Comparison of ENCODE assay signal across 16 mouse cellular contexts in the genomic region with DNA sequence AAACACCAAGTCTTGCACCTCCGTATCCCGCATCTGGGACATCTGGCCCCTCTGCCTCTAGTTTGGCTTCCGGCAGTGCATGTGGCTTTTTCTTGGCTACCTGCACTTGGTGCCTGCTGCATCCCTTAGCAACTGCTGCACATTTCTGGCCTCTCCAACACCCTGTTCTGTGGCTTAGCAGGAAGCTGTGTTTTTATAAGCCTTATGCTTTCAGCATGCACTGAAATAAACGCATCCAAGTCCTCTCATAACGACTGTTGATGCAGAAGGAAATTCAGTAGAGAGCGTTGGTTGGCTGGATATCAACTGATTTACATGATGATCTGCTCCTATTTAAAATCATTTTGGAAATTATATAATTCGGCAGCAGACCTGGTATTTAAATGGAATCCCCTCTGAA.
A peak's percentile ranks its signal among the peaks of the same experiment; 100 is the strongest.
DNase-seq lines count a peak whose midpoint lies in the region; ATAC-seq and TF ChIP-seq lines count a peak whose summit lies in the region.
"Had no signal": no experiment of that assay in that cellular context is flagged by ENCODE, and none has a peak within 500 bp of the region (broad histone marks: within the 10 kb centered on the region; RNA-seq: fewer than 3 reads in every experiment).

No protein-coding gene starts in this region.

- TF ChIP-seq CTCF in stomach, postnatal 0 days (IDR thresholded peaks at IDR 0.05; ENCODE audit: low read depth): no peak

- no peak for DNase-seq in hindbrain, embryonic 14.5 days (ENCODE audit: low spot score)
- DNase-seq in hindbrain, embryonic 11.5 days (ENCODE audit: low spot score): no peak
- DNase-seq in neural tube, embryonic 10.5 days (ENCODE audit: extremely low spot score, low spot score): no peak
- DNase-seq in layer of hippocampus, adult 9-10 months (ENCODE audit: low spot score): peak; percentile 16
- DNase-seq in stomach, postnatal 0 days (ENCODE audit: low spot score): no peak
- DNase-seq in adrenal gland, adult (ENCODE audit: inconsistent age in 2 of 2, low spot score in 1 of 2): no peak
- DNase-seq: adrenal gland, postnatal 25 days; cerebellum, adult 9-11 months; lung, embryonic 14.5 days had no signal

- H3K4me2 ChIP-seq in hindbrain, embryonic 14.5 days (replicated peaks): no peak overlapping the region
- no peak overlapping the region for H3K4me2 ChIP-seq in hindbrain, embryonic 11.5 days (replicated peaks; ENCODE audit: low read depth, low read length)
- no peak overlapping the region for H3K4me2 ChIP-seq in neural tube, embryonic 15.5 days
- H3K4me2 ChIP-seq in stomach, postnatal 0 days (replicated peaks; ENCODE audit: low read depth): no peak overlapping the region
- H3K4me2 ChIP-seq: embryonic facial prominence, embryonic 12.5 days; limb, embryonic 15.5 days; lung, embryonic 14.5 days; neural tube, embryonic 13.5 days had no signal

- peaks cover 22% of the 10 kb centered on the region for H3K4me1 ChIP-seq in hindbrain, embryonic 14.5 days (replicated peaks; ENCODE audit: control insufficient read depth, insufficient read depth, low read length)
- H3K4me1 ChIP-seq in hindbrain, embryonic 11.5 days (replicated peaks; ENCODE audit: control insufficient read depth, insufficient read depth, low read length): no peaks in the 10 kb centered on the region
- peaks cover 20% of the 10 kb centered on the region for H3K4me1 ChIP-seq in neural tube, embryonic 15.5 days
- 0 out of 2 replicates have a peak, but pooled peaks cover 2% of the 10 kb centered on the region for H3K4me1 ChIP-seq in stomach, postnatal 0 days (replicated peaks; ENCODE audit: control insufficient read depth, insufficient read depth)

- WGBS in hindbrain, embryonic 14.5 days: 68% methylated on average over 7 of the region's 7 CpGs
- WGBS in hindbrain, embryonic 11.5 days: 91% methylated on average over 7 of the region's 7 CpGs
- 62% methylated on average over 7 of the region's 7 CpGs for whole genome bisulfite sequencing in neural tube, embryonic 15.5 days
- 71% methylated on average over 7 of the region's 7 CpGs for WGBS in stomach, postnatal 0 days

- no peak overlapping the region for H3K9ac ChIP-seq in hindbrain, embryonic 14.5 days
- no peak overlapping the region for H3K9ac ChIP-seq in hindbrain, embryonic 11.5 days (ENCODE audit: low read depth, low read length)
- no peak overlapping the region for H3K9ac ChIP-seq in neural tube, embryonic 15.5 days (replicated peaks)
- H3K9ac ChIP-seq in stomach, postnatal 0 days (ENCODE audit: low read length): no peak overlapping the region
- H3K9ac ChIP-seq: embryonic facial prominence, embryonic 12.5 days; limb, embryonic 15.5 days; lung, embryonic 14.5 days; neural tube, embryonic 13.5 days had no signal

- H3K27ac ChIP-seq in hindbrain, embryonic 14.5 days: 0 out of 2 replicates have a peak overlapping the region, but pooled peaks have one; percentile 14
- no peak overlapping the region for H3K27ac ChIP-seq in hindbrain, embryonic 11.5 days (ENCODE audit: low read depth, low read length)
- 0 out of 2 replicates have a peak overlapping the region, but pooled peaks have one; percentile 24 for H3K27ac ChIP-seq in neural tube, embryonic 15.5 days (replicated peaks)
- peak overlapping the region; percentile 59; the same call in 1 of the 2 replicates for H3K27ac ChIP-seq in stomach, postnatal 0 days (replicated peaks)
- H3K27ac ChIP-seq: embryonic facial prominence, embryonic 12.5 days; heart, embryonic 10.5 days; limb, embryonic 15.5 days; midbrain, embryonic 10.5 days; neural tube, embryonic 13.5 days had no signal

- H3K27me3 ChIP-seq in hindbrain, embryonic 14.5 days (ENCODE audit: control insufficient read depth, insufficient read depth, low read length): no peaks in the 10 kb centered on the region
- no peaks in the 10 kb centered on the region for H3K27me3 ChIP-seq in hindbrain, embryonic 11.5 days (ENCODE audit: control insufficient read depth, insufficient read depth, low read length)
- H3K27me3 ChIP-seq in neural tube, embryonic 15.5 days (replicated peaks): no peaks in the 10 kb centered on the region
- no peaks in the 10 kb centered on the region for H3K27me3 ChIP-seq in stomach, postnatal 0 days (ENCODE audit: control insufficient read depth, insufficient read depth, low read length)
- H3K27me3 ChIP-seq: embryonic facial prominence, embryonic 12.5 days; limb, embryonic 15.5 days; neural tube, embryonic 13.5 days had no signal

- TF ChIP-seq EP300 in stomach, postnatal 0 days (optimal IDR thresholded peaks at IDR 0.05): no peak

- peak; percentile 28; the same call in 1 of the 2 replicates for ATAC-seq in hindbrain, embryonic 14.5 days (ENCODE audit: low FRiP score)
- no peak for ATAC-seq in hindbrain, embryonic 11.5 days (ENCODE audit: low FRiP score)
- peak; percentile 64; the same call in 1 of the 2 replicates for ATAC-seq in neural tube, embryonic 15.5 days (ENCODE audit: low FRiP score)
- ATAC-seq in stomach, postnatal 0 days (ENCODE audit: low FRiP score, low TSS enrichment): no peak
- ATAC-seq: inflammation-experienced regulatory T-cells, adult 6 months had no signal

- H3K4me3 ChIP-seq in hindbrain, embryonic 14.5 days (replicated peaks; ENCODE audit: low read length): no peak overlapping the region
- H3K4me3 ChIP-seq in hindbrain, embryonic 11.5 days (ENCODE audit: low read depth, low read length): no peak overlapping the region
- no peak overlapping the region for H3K4me3 ChIP-seq in neural tube, embryonic 15.5 days (replicated peaks)
- no peak overlapping the region for H3K4me3 ChIP-seq in stomach, postnatal 0 days (ENCODE audit: low read depth, low read length)
- H3K4me3 ChIP-seq: embryonic facial prominence, embryonic 12.5 days; heart, embryonic 10.5 days; limb, embryonic 15.5 days; midbrain, embryonic 10.5 days; neural tube, embryonic 13.5 days had no signal

- H3K36me3 ChIP-seq in hindbrain, embryonic 14.5 days (replicated peaks; ENCODE audit: control insufficient read depth, insufficient read depth): peaks cover 16% of the 10 kb centered on the region
- no peaks in the 10 kb centered on the region for H3K36me3 ChIP-seq in hindbrain, embryonic 11.5 days (ENCODE audit: control insufficient read depth, insufficient read depth, low read length)
- peaks cover 10% of the 10 kb centered on the region; the same call in 1 of the 2 replicates for H3K36me3 ChIP-seq in neural tube, embryonic 15.5 days
- no peaks in the 10 kb centered on the region for H3K36me3 ChIP-seq in stomach, postnatal 0 days (ENCODE audit: control insufficient read depth, insufficient read depth, low read length)

- H3K9me3 ChIP-seq in hindbrain, embryonic 14.5 days (ENCODE audit: control insufficient read depth, low read length): no peaks in the 10 kb centered on the region
- H3K9me3 ChIP-seq in hindbrain, embryonic 11.5 days (ENCODE audit: control insufficient read depth, low read length): no peaks in the 10 kb centered on the region
- H3K9me3 ChIP-seq in neural tube, embryonic 15.5 days (replicated peaks): no peaks in the 10 kb centered on the region
- no peaks in the 10 kb centered on the region for H3K9me3 ChIP-seq in stomach, postnatal 0 days (ENCODE audit: control insufficient read depth, low read length)
- H3K9me3 ChIP-seq: embryonic facial prominence, embryonic 12.5 days; heart, embryonic 10.5 days; limb, embryonic 15.5 days; midbrain, embryonic 10.5 days; neural tube, embryonic 13.5 days had no signal

Comparison
In these comparisons a context has a peak if more than half of its experiments do, and no peak if none do; other contexts are left out.
1. ATAC-seq: peak in hindbrain, embryonic 14.5 days (single experiment) and neural tube, embryonic 15.5 days (single experiment); none in hindbrain, embryonic 11.5 days (single experiment) and stomach, postnatal 0 days (single experiment).